Mouse (Mus musculus) spleen, adult 18-20 months (tissue): ENCODE measurements around the gene Foxn4.

Experiments used
- DNase-seq, 2 experiments: peaks; one replicate each; pipeline ENCODE4 v3.0.0; 2022; ENCODE audit warnings: mixed read lengths in 2 of 2

Gene Foxn4

GRCm38 (mm10) chr5:114279382-114280143 lies 6.0 kb upstream of the Foxn4 start:
- no peak for DNase-seq

GRCm38 (mm10) chr5:114275991-114276390 lies 2.4 kb upstream of the Foxn4 start:
- no peak for DNase-seq

GRCm38 (mm10) chr5:114275339-114275738 lies 1.7 kb upstream of the Foxn4 start:
- no peak for DNase-seq

GRCm38 (mm10) chr5:114269984-114270383 lies 3.6 kb downstream of the Foxn4 start:
- no peak for DNase-seq

- no peak for DNase-seq
These were observed 4.1 kb downstream of the Foxn4 start for GRCm38 (mm10) chr5:114269499-114269898.

GRCm38 (mm10) chr5:114268646-114269045 lies 5.0 kb downstream of the Foxn4 start:
- DNase-seq = no peak

GRCm38 (mm10) chr5:114264791-114265190 lies 8.8 kb downstream of the Foxn4 start:
- DNase-seq = no peak

- DNase-seq = no peak
These were observed 9.6 kb downstream of the Foxn4 start for GRCm38 (mm10) chr5:114264030-114264459.

- no peak for DNase-seq
These were observed 12.1 kb downstream of the Foxn4 start for GRCm38 (mm10) chr5:114261494-114261893.

- DNase-seq = no peak
These were observed 14.1 kb downstream of the Foxn4 start for GRCm38 (mm10) chr5:114259495-114259894.

GRCm38 (mm10) chr5:114248174-114248589 lies 25.4 kb downstream of the Foxn4 start:
- DNase-seq = peak in 1 of 2 experiments; percentile 49

- DNase-seq = no peak
These were observed 27.1 kb downstream of the Foxn4 start for GRCm38 (mm10) chr5:114246465-114246864.

- no peak for DNase-seq
These were observed 33.9 kb downstream of the Foxn4 start for GRCm38 (mm10) chr5:114239737-114240136.

- no peak for DNase-seq
These were observed 34.7 kb downstream of the Foxn4 start for GRCm38 (mm10) chr5:114238924-114239323.

- DNase-seq = no peak
These were observed 44.7 kb downstream of the Foxn4 start for GRCm38 (mm10) chr5:114228901-114229300.

- no peak for DNase-seq
These were observed 47.6 kb downstream of the Foxn4 start for GRCm38 (mm10) chr5:114226051-114226450.

GRCm38 (mm10) chr5:114218771-114219170 lies 54.8 kb downstream of the Foxn4 start:
- DNase-seq = no peak

GRCm38 (mm10) chr5:114213183-114213582 lies 60.4 kb downstream of the Foxn4 start:
- DNase-seq = peak; percentile 27 to 30

GRCm38 (mm10) chr5:114206158-114206557 lies 67.4 kb downstream of the Foxn4 start:
- no peak for DNase-seq
